Mouse (Mus musculus) embryonic fibroblast, embryonic 13.5 days (primary cell): Measurements from ENCODE around the gene Acadvl. TPM values are rescaled to one million over a fixed set of nuclear protein-coding genes. Genes with fewer than 3 reads are reported as not detected.

Experiments used
- H3K27ac ChIP-seq: 2 replicates; pipeline ENCODE4 v1.5.1; 2012; ENCODE audit warnings: low read length, control low read depth, inconsistent platforms; ENCODE audit not compliant: insufficient read depth
- H3K4me1 ChIP-seq: 2 replicates; pipeline ENCODE4 v1.6.1; 2011; ENCODE audit warnings: low read length; ENCODE audit not compliant: control insufficient read depth, insufficient read depth
- H3K4me3 ChIP-seq: 2 replicates; pipeline ENCODE4 v1.5.1; 2011; ENCODE audit warnings: mild to moderate bottlenecking, control low read depth, low read length; ENCODE audit not compliant: insufficient read depth
- CTCF ChIP-seq: IDR thresholded peaks from 2 replicates; pipeline ENCODE4 v1.5.1; 2011; ENCODE audit warnings: mild to moderate bottlenecking, control low read depth, low read length, moderate library complexity, borderline replicate concordance; ENCODE audit not compliant: insufficient read depth
- POLR2A ChIP-seq: IDR thresholded peaks from 2 replicates; pipeline ENCODE4 v1.6.1; 2011; ENCODE audit warnings: low read depth, mild to moderate bottlenecking, control low read depth, low read length, moderate library complexity
- polyA plus RNA-seq: library from polyadenylated mRNA; stranded (reverse); fragments of >200 nt; gene quantifications from 2 replicates; pipeline ENCODE4 v1.2.4, GENCODE M21; 2011; ENCODE audit warnings: low read depth; ENCODE audit not compliant: missing spikeins, insufficient read length

Gene Acadvl
- polyA plus RNA-seq, 1 experiment: 47.4 TPM

- TF ChIP-seq POLR2A: peak; percentile 25; the same call in 1 of the 2 replicates
- TF ChIP-seq CTCF: no peak
- H3K4me1 ChIP-seq: 0 out of 2 replicates have a peak, but pooled peaks cover 3% of the 10 kb centered on the region
- H3K4me3 ChIP-seq: peak overlapping the region; percentile 79
- H3K27ac ChIP-seq: peak overlapping the region; percentile 96
Observed at GRCm38 (mm10) chr11:69996161-69997061, 18.8 kb downstream of the Acadvl start.

DNA sequence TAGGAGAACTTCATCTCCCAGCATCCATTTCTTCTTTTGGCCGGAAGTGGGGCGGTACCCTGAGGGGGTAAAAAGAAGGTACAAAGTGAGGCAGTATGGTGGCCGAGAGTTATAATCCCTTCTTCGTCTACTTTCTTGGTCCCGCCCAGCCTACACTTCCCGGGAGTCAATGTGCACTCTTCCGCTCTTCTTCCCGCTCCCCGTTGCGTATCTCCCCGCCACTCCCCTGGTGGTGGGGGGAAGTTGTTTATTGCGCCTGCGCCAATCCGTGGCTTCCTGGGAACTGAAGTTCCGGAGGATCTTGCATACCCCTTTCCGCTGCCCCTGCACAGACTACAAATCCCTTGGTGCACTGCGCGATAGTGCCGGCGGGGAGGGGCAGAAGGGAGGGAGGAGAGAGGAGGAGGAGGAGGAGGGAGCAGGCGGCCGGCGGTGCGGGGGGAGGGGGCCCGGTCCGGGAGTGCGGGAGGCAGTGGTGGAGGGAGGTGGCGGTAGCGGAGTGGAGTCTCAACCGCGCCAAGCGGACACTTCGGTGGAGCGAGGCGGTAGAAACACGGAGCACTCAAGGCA is 19.7 kb downstream of the Acadvl start, which contains the start of gene Phf23:
Gene Phf23 (plus strand): TSS at position 387 of the 570 bp plus-strand sequence.
- peak within 1 kb of the TSS; percentile 79 for H3K4me3 ChIP-seq
- TF ChIP-seq POLR2A: peak; percentile 82
- TF ChIP-seq CTCF: no peak
- 0 out of 2 replicates have a peak, but pooled peaks cover 3% of the 10 kb centered on the region for H3K4me1 ChIP-seq
- peak within 1 kb of the TSS; percentile 96 for H3K27ac ChIP-seq

- TF ChIP-seq CTCF (no peak), POLR2A (no peak)
- Histone ChIP-seq H3K4me3 (no peak overlapping the region), H3K27ac (no peak overlapping the region), H3K4me1 (0 out of 2 replicates have a peak, but pooled peaks cover 3% of the 10 kb centered on the region)
Observed at GRCm38 (mm10) chr11:69994401-69995090, 20.7 kb downstream of the Acadvl start.

- Histone ChIP-seq H3K4me1 (no peaks in the 10 kb centered on the region), H3K27ac (no peak overlapping the region), H3K4me3 (peak overlapping the region; percentile 91)
- TF ChIP-seq POLR2A: no peak
- TF ChIP-seq CTCF: no peak
Observed at GRCm38 (mm10) chr11:69992932-69993331, 22.3 kb downstream of the Acadvl start.

DNA sequence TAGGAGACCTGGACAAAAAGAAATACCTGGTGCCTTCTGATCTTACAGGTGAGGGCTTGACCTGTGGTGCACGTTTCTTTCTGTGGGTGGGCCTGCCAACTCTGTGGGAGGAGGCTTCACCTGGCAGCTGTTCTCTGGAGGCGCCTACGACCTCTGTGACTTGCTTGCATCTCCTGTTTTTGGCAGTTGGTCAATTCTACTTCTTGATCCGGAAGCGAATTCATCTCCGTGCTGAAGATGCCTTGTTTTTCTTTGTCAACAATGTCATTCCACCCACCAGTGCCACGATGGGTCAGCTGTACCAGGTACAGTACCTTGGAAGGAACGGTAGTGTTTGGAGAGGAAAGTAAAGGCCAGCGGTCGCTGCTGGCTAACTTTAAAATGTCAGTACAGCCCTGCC is 22.8 kb downstream of the Acadvl start:
- H3K27ac ChIP-seq: no peak overlapping the region
- H3K4me3 ChIP-seq: peak overlapping the region; percentile 91
- TF ChIP-seq CTCF (no peak), POLR2A (no peak)
- H3K4me1 ChIP-seq: no peaks in the 10 kb centered on the region

GRCm38 (mm10) chr11:69991711-69992110 is 23.5 kb downstream of the Acadvl start:
- TF ChIP-seq CTCF (no peak), POLR2A (no peak)
- H3K27ac ChIP-seq: peak overlapping the region; percentile 85

DNA sequence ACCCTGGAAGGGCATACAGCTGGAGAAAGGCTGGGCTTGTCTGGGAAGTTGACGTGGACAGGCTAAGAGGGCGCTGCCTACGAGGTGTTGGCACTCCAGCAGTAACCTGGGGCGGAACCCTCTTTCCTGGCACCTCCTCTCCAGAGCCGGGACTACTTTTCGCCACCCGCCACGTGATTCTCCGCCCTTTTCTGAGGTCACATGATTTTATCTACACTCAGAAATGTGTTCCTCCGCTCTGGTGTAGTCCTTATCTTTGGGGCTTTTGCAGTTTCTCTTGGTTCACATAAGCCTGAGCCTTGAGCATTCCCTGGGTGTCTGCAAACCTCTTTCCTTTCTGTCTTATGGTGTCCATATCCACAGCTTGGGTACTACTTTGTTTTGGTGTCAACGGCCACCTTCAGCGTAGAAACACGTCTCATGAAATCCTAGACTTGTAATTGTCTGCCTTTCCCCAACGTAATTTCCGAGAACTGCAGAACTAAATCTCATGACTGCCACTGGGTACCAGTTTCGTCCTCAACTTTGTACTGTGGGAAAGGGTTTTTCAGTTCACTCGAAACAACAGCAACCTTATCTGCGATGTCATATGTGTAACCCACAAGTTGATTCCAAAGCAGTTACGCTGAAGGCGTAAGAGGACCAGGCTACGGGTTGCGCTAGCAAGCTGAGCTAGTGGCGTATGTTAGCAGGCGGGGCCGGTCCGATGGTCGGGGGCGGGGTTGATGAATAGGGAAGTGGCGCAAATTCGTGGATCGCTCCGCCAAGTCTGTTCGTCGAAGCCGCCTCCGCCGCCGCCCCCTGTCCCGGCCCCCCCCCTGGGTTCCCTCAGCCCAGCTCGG is 24.1 kb downstream of the Acadvl start, which contains the start of gene Gabarap:
Gene Gabarap (plus strand): TSS at position 294 of the 842 bp plus-strand sequence.
- peak within 1 kb of the TSS; percentile 98 for H3K27ac ChIP-seq
- peak within 1 kb of the TSS; percentile 91 for H3K4me3 ChIP-seq
- no peaks in the 10 kb centered on the region for H3K4me1 ChIP-seq
- TF ChIP-seq POLR2A (peak; percentile 74), CTCF (no peak)

More at GRCm38 (mm10) chr11:69991711-69992110, 23.5 kb downstream of the Acadvl start:
- peak overlapping the region; percentile 91 for H3K4me3 ChIP-seq
- no peaks in the 10 kb centered on the region for H3K4me1 ChIP-seq

GRCm38 (mm10) chr11:69989949-69990348 is 25.3 kb downstream of the Acadvl start:
- H3K27ac ChIP-seq: peak overlapping the region; percentile 14
- TF ChIP-seq CTCF: no peak
- TF ChIP-seq POLR2A: no peak
- H3K4me1 ChIP-seq: no peaks in the 10 kb centered on the region
- no peak overlapping the region for H3K4me3 ChIP-seq
